Mouse (Mus musculus) stomach, embryonic 15.5 days (tissue): Measurements from ENCODE around the gene AI661453. TPM values are rescaled to one million over a fixed set of nuclear protein-coding genes. Genes with fewer than 3 reads are reported as not detected.
"Not testable (repeated sequence)": the region's sequence is repeated elsewhere in the genome, so short reads cannot be mapped to it uniquely, and the experiment has no call there.

Experiments used
- ATAC-seq: fragments of 200-750 bp; cut with Nextera tagmentation; 2 replicates; pipeline ENCODE4 v1.8.0; 2017; ENCODE audit warnings: low read depth, moderate number of reproducible peaks, moderate TSS enrichment; ENCODE audit not compliant: insufficient read depth, low FRiP score
- H3K27ac ChIP-seq: fragments of 300-500 bp; sonication (generic); 2 replicates; pipeline ENCODE4 v1.5.1; 2015; ENCODE audit warnings: mild to moderate bottlenecking, inconsistent platforms
- H3K27me3 ChIP-seq: fragments of 300-500 bp; sonication (generic); replicated peaks from 2 replicates; pipeline ENCODE4 v1.6.1; 2015; ENCODE audit warnings: inconsistent platforms
- H3K36me3 ChIP-seq: fragments of 300-500 bp; sonication (generic); 2 replicates; pipeline ENCODE4 v1.6.1; 2015; ENCODE audit warnings: inconsistent platforms
- H3K4me1 ChIP-seq: fragments of 300-500 bp; sonication (generic); 2 replicates; pipeline ENCODE4 v1.6.1; 2015; ENCODE audit warnings: inconsistent platforms
- H3K4me2 ChIP-seq: fragments of 300-500 bp; sonication (generic); 2 replicates; pipeline ENCODE4 v1.6.1; 2015; ENCODE audit warnings: mild to moderate bottlenecking, inconsistent platforms
- H3K4me3 ChIP-seq: fragments of 300-500 bp; sonication (generic); replicated peaks from 2 replicates; pipeline ENCODE4 v1.5.1; 2015; ENCODE audit warnings: inconsistent platforms
- H3K9ac ChIP-seq: fragments of 300-500 bp; sonication (generic); 2 replicates; pipeline ENCODE4 v1.6.1; 2015; ENCODE audit warnings: inconsistent platforms
- H3K9me3 ChIP-seq: fragments of 300-500 bp; sonication (generic); 2 replicates; pipeline ENCODE4 v1.6.1; 2016; ENCODE audit warnings: inconsistent platforms
- WGBS: fragments of 180-500 bp; shearing (Covaris S2); methylation state at CpG from one replicate; pipeline ENCODE4 v1.1.7; 2015; 5-methylcytosine and 5-hydroxymethylcytosine counted together
- polyA plus RNA-seq: library from polyadenylated mRNA; unstranded; fragments of >200 nt; fragmentation: Nextera tagmentation; extraction: Ambion mirVana; gene quantifications from 2 replicates; pipeline ENCODE4 v1.2.1, GENCODE M21; 2015

The AI661453 gene
- polyA plus RNA-seq, result 3.5 and 4.0 TPM in 2 replicates

GRCm38 (mm10) chr17:47436156-47436906, at the start of gene AI661453:
TSS of gene AI661453 (plus strand) at chr17:47436615.
- Histone ChIP-seq H3K27me3 (0 out of 2 replicates have a peak, but pooled peaks cover 9% of the 10 kb centered on the region), H3K9ac (peak within 1 kb of the TSS; percentile 20; the same call in 1 of the 2 replicates), H3K36me3 (no peaks in the 10 kb centered on the region), H3K27ac (peak within 1 kb of the TSS; percentile 61), H3K4me1 (peaks cover 15% of the 10 kb centered on the region; the same call in 1 of the 2 replicates), H3K9me3 (no peaks in the 10 kb centered on the region), H3K4me2 (peak within 1 kb of the TSS; percentile 66), H3K4me3 (peak within 1 kb of the TSS; percentile 47)
- WGBS, result 2% methylated on average over 45 of the region's 45 CpGs
- peak; percentile 84 for ATAC-seq

- 50% methylated on average over 4 of the region's 4 CpGs for WGBS
- H3K27me3 ChIP-seq, result no peaks in the 10 kb centered on the region
Observed at GRCm38 (mm10) chr17:47386649-47387048, 49.8 kb upstream of the AI661453 start.

GRCm38 (mm10) chr17:47394223-47394869, 42.1 kb upstream of the AI661453 start:
- Histone ChIP-seq H3K4me1 (peaks cover 12% of the 10 kb centered on the region; the same call in 1 of the 2 replicates), H3K27me3 (peaks cover 14% of the 10 kb centered on the region; the same call in 1 of the 2 replicates), H3K27ac (no peak overlapping the region), H3K4me2 (peak overlapping the region; percentile 70), H3K9ac (no peak overlapping the region), H3K36me3 (no peaks in the 10 kb centered on the region), H3K4me3 (peak overlapping the region; percentile 43), H3K9me3 (no peaks in the 10 kb centered on the region)
- WGBS, result 17% methylated on average over 24 of the region's 24 CpGs
- no peak for ATAC-seq

More at GRCm38 (mm10) chr17:47386649-47387048, 49.8 kb upstream of the AI661453 start:
- no peak overlapping the region for H3K9ac ChIP-seq
- no peak for ATAC-seq
- H3K4me3 ChIP-seq, result no peak overlapping the region
- H3K27ac ChIP-seq, result no peak overlapping the region
- no peak overlapping the region for H3K4me2 ChIP-seq
- no peaks in the 10 kb centered on the region for H3K36me3 ChIP-seq
- no peaks in the 10 kb centered on the region for H3K9me3 ChIP-seq
- H3K4me1 ChIP-seq, result no peaks in the 10 kb centered on the region

GRCm38 (mm10) chr17:47395376-47395913, 41.0 kb upstream of the AI661453 start:
- ATAC-seq, result peak; percentile 86
- H3K4me3 ChIP-seq, result peak overlapping the region; percentile 43
- peaks cover 12% of the 10 kb centered on the region; the same call in 1 of the 2 replicates for H3K4me1 ChIP-seq
- WGBS, result 1% methylated on average over 20 of the region's 20 CpGs
- H3K36me3 ChIP-seq, result no peaks in the 10 kb centered on the region
- H3K4me2 ChIP-seq, result peak overlapping the region; percentile 70
- H3K27me3 ChIP-seq, result peaks cover 14% of the 10 kb centered on the region; the same call in 1 of the 2 replicates
- no peak overlapping the region; the same call in 1 of the 2 replicates for H3K9ac ChIP-seq
- no peaks in the 10 kb centered on the region for H3K9me3 ChIP-seq
- H3K27ac ChIP-seq, result no peak overlapping the region

GRCm38 (mm10) chr17:47399091-47399490, 37.3 kb upstream of the AI661453 start:
- Histone ChIP-seq H3K4me1 (peaks cover 12% of the 10 kb centered on the region; the same call in 1 of the 2 replicates), H3K4me3 (no peak overlapping the region), H3K4me2 (no peak overlapping the region), H3K36me3 (no peaks in the 10 kb centered on the region), H3K27ac (no peak overlapping the region), H3K9me3 (no peaks in the 10 kb centered on the region), H3K9ac (no peak overlapping the region), H3K27me3 (peaks cover 14% of the 10 kb centered on the region; the same call in 1 of the 2 replicates)
- WGBS, result 81% methylated on average over 8 of the region's 8 CpGs
- no peak for ATAC-seq

- H3K4me3 ChIP-seq, result no peak within 1 kb of the TSS
- H3K27me3 ChIP-seq, result 0 out of 2 replicates have a peak, but pooled peaks cover 4% of the 10 kb centered on the region
- H3K9ac ChIP-seq, result no peak within 1 kb of the TSS
- no peak within 1 kb of the TSS for H3K4me2 ChIP-seq
- H3K36me3 ChIP-seq, result no peaks in the 10 kb centered on the region
- WGBS, result 57% methylated on average over 10 of the region's 10 CpGs
- H3K9me3 ChIP-seq, result no peaks in the 10 kb centered on the region
- 0 out of 2 replicates have a peak, but pooled peaks cover 4% of the 10 kb centered on the region for H3K4me1 ChIP-seq
- H3K27ac ChIP-seq, result no peak within 1 kb of the TSS
- ATAC-seq, result no peak
Observed at GRCm38 (mm10) chr17:47400451-47400850, 36.0 kb upstream of the AI661453 start, which contains the start of gene Guca1a. TSS of gene Guca1a (minus strand) at chr17:47400584.

- no peak overlapping the region for H3K9ac ChIP-seq
- no peaks in the 10 kb centered on the region for H3K36me3 ChIP-seq
- WGBS, result 55% methylated on average over 10 of the region's 10 CpGs
- no peaks in the 10 kb centered on the region for H3K4me1 ChIP-seq
- ATAC-seq, result no peak
- no peak overlapping the region for H3K27ac ChIP-seq
- no peaks in the 10 kb centered on the region for H3K9me3 ChIP-seq
- H3K4me2 ChIP-seq, result no peak overlapping the region
- H3K27me3 ChIP-seq, result peaks cover 14% of the 10 kb centered on the region
- H3K4me3 ChIP-seq, result no peak overlapping the region
Observed at GRCm38 (mm10) chr17:47407717-47408557, 28.5 kb upstream of the AI661453 start.

- Histone ChIP-seq H3K4me2 (no peak overlapping the region), H3K9ac (no peak overlapping the region), H3K27ac (no peak overlapping the region), H3K4me1 (no peaks in the 10 kb centered on the region), H3K9me3 (no peaks in the 10 kb centered on the region), H3K36me3 (no peaks in the 10 kb centered on the region), H3K4me3 (no peak overlapping the region), H3K27me3 (peaks cover 14% of the 10 kb centered on the region)
- ATAC-seq, result peak; percentile 67
- WGBS, result 16% methylated on average over 8 of the region's 8 CpGs
Observed at GRCm38 (mm10) chr17:47408558-47408898, 27.9 kb upstream of the AI661453 start.

GRCm38 (mm10) chr17:47409897-47410861, 26.2 kb upstream of the AI661453 start:
- not testable (repeated sequence) for H3K27ac ChIP-seq, ATAC-seq, H3K4me1 ChIP-seq, H3K9ac ChIP-seq, H3K9me3 ChIP-seq, H3K36me3 ChIP-seq
- H3K27me3 ChIP-seq, result peaks cover 14% of the 10 kb centered on the region
- peak overlapping the region; percentile 75 for H3K4me2 ChIP-seq
- WGBS, result 3% methylated on average over 74 of the region's 74 CpGs
- H3K4me3 ChIP-seq, result peak overlapping the region; percentile 37

- Histone ChIP-seq H3K27ac (no peak overlapping the region), H3K36me3 (no peaks in the 10 kb centered on the region), H3K4me1 (no peaks in the 10 kb centered on the region), H3K9me3 (no peaks in the 10 kb centered on the region), H3K27me3 (no peaks in the 10 kb centered on the region), H3K4me2 (no peak overlapping the region), H3K4me3 (no peak overlapping the region), H3K9ac (no peak overlapping the region)
- 65% methylated on average over 2 of the region's 2 CpGs for WGBS
- no peak for ATAC-seq
Observed at GRCm38 (mm10) chr17:47420195-47420594, 16.2 kb upstream of the AI661453 start.
